Mouse (Mus musculus) retina, postnatal 1 day (tissue): ENCODE data around the gene Il22ra1.
"Not testable (repeated sequence)": the region's sequence is repeated elsewhere in the genome, so short reads cannot be mapped to it uniquely, and the experiment has no call there.

Source experiments
- DNase-seq: peaks from one replicate; pipeline ENCODE4 v3.0.0-alpha.2; 2012

Gene Il22ra1

DNA sequence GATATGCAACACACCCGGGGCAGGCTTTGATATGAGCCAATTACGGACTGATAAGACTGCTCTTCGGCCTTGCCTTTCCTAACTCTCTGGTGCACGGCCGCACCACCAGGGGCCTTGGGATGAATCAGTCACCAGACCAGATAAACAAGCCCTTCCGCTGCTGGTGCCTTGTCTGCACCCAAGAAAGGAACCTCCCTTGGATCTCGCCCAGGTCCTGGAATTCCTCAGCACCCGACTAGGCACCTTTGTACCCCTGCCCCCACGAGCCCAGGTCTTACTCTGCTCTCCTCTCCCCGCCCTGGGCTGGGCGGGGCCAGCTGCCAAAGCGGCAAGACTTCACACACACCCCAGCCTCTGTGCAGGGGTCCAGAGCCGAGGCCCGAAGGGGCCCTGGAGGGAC, at the start of gene Il22ra1:
Gene Il22ra1 (plus strand): TSS at position 356 of the 400 bp plus-strand sequence.
- DNase-seq = no peak

GRCm38 (mm10) chr4:135679316-135679715, 48.7 kb upstream of the Il22ra1 start:
- no peak for DNase-seq

GRCm38 (mm10) chr4:135681789-135682188, 46.2 kb upstream of the Il22ra1 start:
- DNase-seq = no peak

- DNase-seq = peak; percentile 54
Observed at GRCm38 (mm10) chr4:135683553-135683952, 44.4 kb upstream of the Il22ra1 start.

- DNase-seq = peak; percentile 77
Observed at GRCm38 (mm10) chr4:135684731-135685130, 43.2 kb upstream of the Il22ra1 start.

- DNase-seq = peak; percentile 57
Observed at GRCm38 (mm10) chr4:135685906-135686567, 41.9 kb upstream of the Il22ra1 start, which contains the start of gene Ifnlr1. Ifnlr1 (plus strand) TSS chr4:135686287.

GRCm38 (mm10) chr4:135686568-135686953, 41.4 kb upstream of the Il22ra1 start:
- DNase-seq = no peak

- DNase-seq = no peak
Observed at GRCm38 (mm10) chr4:135689797-135690196, 38.2 kb upstream of the Il22ra1 start.

DNA sequence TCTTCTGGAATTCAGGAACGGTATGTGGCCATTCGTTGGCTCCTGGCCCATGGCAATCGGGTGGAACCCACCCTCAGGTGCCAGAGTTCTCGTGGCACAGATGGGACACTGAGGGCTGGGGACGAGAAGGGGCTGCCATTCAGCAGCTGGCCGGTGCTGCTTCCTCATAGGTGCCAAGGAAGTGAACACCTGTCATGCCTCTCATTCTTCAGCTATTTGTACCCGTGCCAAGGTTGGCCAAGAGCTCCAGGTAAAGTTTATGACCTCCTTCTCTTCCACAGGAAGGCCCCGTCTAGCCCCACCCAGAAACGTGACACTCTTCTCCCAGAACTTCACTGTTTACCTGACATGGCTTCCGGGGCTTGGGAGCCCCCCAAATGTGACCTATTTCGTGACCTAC, 37.7 kb upstream of the Il22ra1 start:
- no peak for DNase-seq

GRCm38 (mm10) chr4:135692916-135693315, 35.1 kb upstream of the Il22ra1 start:
- no peak for DNase-seq

DNA sequence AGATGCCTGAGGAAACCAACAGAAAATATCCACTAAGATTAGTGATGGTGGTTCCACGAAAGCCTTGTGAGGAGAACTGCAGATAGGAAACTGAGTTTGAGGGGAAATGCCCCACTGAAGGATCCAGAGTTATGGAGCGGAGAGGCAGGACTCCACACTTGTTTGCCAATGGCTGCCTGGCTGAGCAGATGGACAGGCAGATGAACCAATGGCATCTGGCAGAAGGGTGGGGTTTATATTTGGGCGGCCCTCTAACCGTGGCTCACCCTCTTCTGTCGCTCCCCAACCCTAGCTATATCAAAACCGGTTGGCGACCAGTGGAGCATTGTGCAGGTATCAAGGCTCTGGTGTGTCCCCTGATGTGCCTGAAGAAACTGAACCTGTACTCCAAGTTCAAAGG, 29.5 kb upstream of the Il22ra1 start:
- no peak for DNase-seq

DNA sequence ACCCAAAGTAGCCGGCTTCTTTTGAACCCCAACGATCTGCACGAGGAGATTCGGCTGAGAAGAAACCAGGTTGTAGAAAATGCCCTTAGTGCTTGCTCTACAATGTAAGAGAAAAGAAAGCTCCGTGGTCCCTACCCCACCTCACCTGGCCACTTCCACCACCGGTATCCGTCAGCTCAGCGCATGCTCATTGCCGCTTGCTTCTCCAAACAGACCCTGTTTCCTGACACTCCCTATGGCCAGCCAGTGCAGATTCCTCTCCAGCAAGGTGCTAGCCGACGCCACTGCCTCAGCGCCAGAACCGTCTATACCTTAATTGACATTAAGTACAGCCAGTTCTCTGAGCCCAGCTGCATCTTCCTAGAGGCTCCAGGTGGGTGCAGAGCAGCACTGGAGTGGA, 24.5 kb upstream of the Il22ra1 start:
- DNase-seq = no peak

- no peak for DNase-seq
Observed at GRCm38 (mm10) chr4:135704016-135704415, 24.0 kb upstream of the Il22ra1 start.

GRCm38 (mm10) chr4:135706045-135706444, 21.9 kb upstream of the Il22ra1 start:
- no peak for DNase-seq

- peak; percentile 82 for DNase-seq
Observed at GRCm38 (mm10) chr4:135709072-135709564, 18.9 kb upstream of the Il22ra1 start.

GRCm38 (mm10) chr4:135709621-135710020, 18.4 kb upstream of the Il22ra1 start:
- DNase-seq = no peak

DNA sequence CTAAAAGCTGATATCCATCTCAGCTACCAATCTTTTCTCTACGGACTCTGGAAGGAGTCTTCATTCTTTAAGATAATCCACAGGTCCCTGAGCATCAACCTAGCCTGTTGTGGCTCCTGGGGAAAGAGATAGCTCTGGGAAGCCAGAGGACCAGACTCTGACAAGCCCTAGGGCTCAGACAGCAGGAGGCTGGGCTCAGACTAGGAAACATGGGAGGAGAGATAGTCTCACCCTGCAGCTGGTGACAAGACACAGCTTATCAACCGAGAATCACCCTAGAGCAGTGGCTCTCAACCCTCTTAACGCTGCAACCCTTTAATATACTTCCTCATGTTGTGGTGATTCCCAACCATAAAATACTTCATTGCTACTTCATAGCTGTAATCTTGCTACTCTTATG, 17.6 kb upstream of the Il22ra1 start:
- DNase-seq = no peak

- DNase-seq = no peak
Observed at GRCm38 (mm10) chr4:135714776-135715175, 13.2 kb upstream of the Il22ra1 start.

GRCm38 (mm10) chr4:135716438-135716837, 11.5 kb upstream of the Il22ra1 start:
- DNase-seq = not testable (repeated sequence)

DNA sequence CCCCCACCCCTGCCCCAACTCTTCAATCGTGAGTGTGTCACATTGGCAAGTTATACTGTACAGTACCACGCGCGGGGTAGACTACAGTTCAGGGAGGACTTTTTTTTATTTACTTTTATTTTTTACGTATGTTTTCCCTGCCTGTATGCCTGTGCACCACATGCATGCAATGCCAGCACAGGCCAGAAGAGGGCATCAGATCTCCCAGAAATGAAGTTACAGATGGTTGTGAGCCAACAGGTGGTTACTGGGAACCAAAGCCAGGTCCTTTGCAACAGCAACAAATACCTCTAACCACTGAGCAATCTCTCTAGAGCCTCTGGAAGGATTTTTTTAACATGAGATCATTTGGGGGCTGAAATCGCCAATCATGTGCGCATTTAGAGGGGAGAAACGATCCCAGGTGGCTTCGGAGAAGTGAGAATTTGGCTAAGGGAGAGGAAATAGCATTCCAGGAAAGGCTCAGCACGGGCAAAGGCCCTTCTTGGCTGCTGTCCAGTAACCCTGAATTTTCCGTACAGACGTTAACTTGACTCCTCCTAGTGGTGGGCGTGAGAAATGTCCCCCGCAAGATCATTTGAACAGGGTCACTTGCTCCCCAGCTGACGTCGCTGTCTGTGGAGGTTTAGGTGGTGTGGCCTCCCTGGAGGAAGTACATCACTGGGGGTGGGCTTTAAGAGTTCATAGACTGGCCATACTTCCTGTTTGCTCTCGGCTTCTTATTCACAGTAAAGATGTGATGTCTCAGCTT, 5.3 kb upstream of the Il22ra1 start:
- DNase-seq = peak; percentile 52

DNA sequence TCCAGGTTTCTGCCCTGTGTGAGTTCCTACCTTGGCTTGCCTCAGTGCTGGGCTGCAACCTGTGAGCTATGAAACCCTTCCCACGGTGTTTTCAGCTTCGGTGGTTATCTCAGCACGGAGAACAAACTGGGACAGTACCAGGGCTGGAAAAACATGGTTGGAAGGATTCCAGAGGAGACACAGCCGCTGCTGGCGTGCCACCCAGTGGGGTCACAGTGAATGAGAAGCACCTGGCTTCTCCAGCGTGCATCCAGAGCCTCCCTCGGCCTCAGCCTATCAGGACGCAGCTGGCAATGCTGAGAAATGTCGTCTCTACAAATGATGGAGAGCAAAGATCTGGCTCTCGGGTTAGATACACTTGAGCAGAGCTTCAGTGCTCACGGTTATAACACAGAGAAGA, 1.6 kb upstream of the Il22ra1 start:
- no peak for DNase-seq

DNA sequence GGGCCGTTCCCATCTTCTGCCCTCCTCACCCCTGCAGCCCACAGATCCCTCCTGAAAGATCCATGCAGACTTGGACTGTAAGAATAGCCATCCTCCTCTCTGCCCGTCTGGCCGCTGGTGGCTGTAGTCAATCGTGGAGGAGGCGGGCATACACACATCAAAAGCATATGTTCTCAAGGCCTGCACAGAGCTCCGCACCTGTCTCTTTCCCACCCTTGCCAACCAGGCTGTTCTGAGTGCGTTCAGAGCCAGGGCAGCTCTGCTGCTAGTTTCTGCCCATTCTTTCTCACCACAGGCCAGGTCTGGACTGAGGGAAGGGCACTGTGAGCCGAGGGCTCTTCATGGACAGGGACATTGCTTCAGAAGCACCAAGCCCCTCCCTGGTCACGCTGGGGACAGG, 2.2 kb downstream of the Il22ra1 start:
- DNase-seq = no peak

- no peak for DNase-seq
Observed at GRCm38 (mm10) chr4:135730951-135731350, 3.0 kb downstream of the Il22ra1 start.

GRCm38 (mm10) chr4:135733901-135734300, 5.9 kb downstream of the Il22ra1 start:
- DNase-seq = no peak
